Mouse (Mus musculus) neutrophil, adult 59 days (primary cell): ENCODE measurements around the gene Matk. TPM values are rescaled to one million over a fixed set of nuclear protein-coding genes. Genes with fewer than 3 reads are reported as not detected.

ENCODE experiments used
- total RNA-seq, 2 experiments: library from RNA; stranded (reverse); gene quantifications; 1 replicate in 1 of 2; 2 replicates in 1 of 2; pipeline ENCODE4 v1.2.4; 2023

The Matk gene
- 10 to 100 TPM in 1 of 2 experiments, 1 to 10 TPM in 1; 5.1 to 10.3 TPM for total RNA-seq

DNA sequence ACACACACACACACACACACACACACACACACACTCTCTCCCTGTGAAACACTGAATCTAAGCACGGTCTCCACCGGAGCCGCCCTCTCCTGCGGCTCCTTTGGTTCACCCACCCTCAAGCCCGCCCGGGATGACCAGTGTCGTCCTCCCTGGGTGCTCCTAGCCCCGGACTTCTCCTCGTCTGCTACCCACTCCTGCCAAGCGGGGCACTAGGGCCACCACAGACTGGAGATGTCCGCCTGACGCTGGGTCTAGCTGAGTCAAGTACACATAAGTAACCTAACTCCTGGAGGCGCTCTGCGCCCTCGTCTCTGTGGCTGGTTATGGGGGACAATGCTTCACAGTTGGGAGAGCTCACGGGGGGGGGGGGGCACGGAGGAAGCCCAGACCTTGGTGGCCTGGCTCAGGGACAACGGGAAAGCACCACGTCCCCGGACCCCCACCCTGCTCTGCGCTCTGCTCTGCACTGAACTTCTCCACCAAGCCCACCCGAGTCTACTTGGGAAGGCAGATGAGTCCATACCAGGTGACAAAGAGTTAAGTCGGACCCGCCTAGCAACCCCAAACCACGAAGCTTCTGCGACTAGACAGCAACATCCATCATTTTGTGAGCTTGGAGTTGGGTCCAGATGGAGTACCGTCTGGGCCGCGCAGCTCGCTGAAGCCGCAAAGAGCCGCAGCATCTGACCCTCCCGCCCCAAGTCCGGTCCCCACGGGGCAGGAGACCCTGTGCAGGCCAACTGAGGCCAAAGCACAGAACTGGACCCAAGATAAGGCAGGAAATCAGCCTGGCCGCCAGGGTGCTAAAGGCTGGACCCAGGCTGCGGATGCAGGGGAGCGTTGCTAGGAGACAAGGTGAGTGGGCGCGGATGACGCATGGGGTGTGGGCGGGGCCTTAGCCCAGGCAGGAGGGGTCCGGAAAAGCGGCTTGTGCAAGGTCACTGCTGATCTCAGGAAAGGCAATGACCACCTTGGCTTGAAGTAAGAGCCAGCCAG, at the start of gene Matk:
TSS of gene Matk (plus strand) at position 512 of the 996 bp plus-strand sequence.

DNA sequence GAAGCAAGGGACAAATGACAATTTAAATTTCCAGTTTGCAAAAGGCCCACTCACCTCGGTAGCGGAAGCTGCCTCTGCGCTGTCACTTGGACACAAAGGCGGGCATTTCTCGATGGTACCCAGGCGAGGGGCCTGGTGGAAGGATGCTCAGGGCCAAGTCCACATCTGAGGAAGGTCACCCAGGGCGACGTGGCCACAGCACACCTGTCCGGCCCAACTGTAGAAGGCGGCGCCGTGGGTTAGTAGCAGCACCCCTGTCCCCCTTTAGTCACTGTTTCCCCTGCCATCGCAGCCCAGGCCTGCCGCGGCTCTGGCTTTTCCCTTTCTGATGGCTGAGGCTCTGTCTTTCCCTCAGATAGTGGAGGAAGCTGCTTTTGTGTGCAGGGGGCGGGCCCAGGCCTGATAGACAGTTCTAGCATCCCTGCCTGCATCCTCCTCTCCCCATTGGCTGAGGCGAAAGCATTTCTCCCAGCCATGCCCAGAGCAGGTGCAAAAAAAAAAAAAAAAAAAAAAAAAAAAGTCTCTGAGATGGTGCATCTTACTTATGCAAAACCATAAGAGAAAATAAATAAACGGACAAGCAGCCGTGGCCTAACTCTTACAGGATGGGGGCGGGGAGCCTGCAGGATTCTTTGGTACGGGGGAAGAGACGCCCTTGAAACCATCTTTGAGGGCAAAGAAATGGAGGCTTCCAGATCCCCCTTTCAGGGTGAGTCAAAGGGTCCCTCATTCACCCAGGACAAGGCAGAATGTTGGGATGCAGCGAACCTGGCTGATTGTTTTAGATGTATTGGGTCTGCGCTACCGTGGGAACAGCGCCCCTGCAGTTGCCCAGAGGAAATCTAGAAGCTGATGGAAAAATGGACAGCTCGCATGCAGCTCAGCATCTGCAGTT, 22.1 kb upstream of the Matk start, which contains the start of gene Atcay:
TSS of gene Atcay (minus strand) at position 396 of the 895 bp plus-strand sequence.

DNA sequence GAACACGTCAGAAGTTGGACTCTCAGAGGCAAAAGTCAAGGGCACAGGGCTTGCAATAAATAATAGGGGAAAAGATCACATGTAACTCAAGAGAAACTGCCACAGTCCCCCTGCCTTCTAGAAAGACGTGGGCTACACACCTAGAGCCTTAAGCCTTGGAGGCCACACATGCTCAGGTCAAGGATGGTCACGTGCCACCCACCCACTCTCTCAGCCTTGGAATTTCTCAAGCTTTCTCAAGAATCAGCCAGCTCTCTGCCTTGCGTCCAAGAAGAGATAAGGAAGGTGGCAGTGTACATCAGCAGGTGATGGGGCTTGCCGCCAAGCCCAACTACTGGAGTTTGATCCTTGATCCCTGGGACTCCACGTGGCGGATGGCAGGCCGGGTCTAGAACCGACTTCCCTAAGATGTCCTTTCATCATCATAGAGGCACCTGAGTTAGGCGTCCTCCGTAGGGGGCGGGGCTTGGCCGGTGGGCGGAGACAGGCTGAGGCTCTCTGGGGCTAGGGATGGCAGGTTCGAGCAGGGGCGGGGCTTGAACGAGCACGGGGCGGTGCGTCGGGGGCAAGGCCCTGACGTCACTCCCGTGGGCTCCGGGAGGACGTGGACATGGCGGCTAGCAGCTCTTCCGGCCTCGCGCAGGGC, 20.0 kb upstream of the Matk start, which contains the start of gene Zfr2:
TSS of gene Zfr2 (plus strand) at position 576 of the 646 bp plus-strand sequence.

DNA sequence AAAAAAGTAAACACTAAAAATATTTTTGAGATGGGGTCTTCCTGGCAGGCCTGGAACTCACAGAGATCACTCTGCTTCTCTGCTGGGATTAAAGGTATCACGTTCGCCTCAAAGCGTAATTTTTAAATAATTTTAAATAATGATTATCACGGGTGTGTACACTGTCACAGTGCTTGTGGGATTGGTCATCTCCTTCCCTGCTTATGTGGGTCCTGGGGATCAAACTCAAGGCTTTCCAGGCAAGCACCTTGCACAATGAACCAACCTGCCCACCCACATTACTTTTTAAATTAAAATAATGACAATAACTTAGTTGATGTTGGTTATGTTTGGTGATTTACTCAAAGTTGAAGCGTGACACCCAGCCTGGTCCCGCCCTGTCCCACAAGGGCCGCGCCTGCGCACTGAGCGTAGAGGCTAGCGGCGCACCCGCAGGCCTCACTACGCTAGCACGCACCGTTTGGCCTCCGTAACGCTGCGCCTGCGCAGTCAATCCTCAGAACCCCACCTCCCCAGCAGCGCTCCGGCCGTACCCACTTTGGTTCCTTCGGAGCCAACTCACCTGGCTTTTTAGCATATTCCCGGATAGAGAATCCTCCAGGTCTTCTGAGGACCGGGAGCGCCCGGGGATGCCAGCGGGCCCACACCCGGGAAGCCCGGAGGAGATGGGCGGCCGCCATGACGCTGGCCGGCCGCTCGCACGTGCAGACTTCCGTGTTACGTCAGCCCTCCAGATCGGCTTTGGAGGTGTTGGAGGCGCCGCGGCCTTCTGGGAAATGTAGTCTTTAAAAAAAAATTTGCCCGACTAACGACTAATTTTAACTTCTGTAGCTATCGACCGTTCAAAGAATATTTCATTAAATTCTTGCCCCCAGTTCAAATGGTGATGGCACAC, 13.7 kb downstream of the Matk start, which contains the start of the genes Mrpl54 and Apba3:
TSS of gene Mrpl54 (minus strand) at position 724 of the 895 bp plus-strand sequence.
TSS of gene Apba3 (plus strand) at position 750 of the 895 bp plus-strand sequence.

GRCm38 (mm10) chr10:81291511-81292104, 38.9 kb downstream of the Matk start, which contains the start of gene Tjp3:
TSS of gene Tjp3 (minus strand) at chr10:81291581.

DNA sequence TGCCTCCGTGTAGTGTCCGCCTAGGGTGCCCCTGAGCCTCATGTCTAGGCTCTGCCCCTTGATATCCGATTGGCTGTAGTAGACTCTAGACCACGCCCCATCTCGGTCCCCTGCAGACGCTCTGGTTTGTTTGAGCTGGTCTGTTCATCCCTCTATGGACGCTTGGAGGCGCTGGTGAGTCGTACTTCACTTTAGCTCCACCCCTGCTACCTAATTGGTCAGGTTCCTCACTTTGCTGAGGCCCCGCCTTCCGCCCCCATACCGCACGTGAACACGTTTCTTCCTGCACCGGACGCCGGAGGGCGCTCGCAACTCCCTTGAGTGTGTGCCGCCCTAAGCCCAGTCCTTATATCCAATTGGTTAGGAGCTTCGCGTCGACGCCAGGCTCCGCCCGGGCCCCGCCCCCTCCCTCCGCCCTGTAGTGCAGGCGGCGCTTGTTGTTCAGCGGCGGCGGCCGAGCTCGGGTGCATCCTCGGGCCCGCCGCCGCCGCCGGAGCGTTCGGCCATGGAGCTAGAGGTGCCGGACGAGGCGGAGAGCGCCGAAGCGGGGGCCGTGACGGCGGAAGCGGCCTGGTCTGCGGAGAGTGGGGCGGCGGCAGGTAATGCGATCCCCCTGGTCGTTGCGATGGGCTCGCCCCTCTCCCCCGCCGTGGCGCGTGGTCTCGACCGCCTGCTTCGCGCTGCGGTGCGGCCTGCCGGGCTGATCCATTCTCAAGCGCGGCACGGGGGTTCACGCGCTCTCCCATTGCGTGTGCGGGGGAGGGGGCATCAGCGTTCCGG, 40.0 kb downstream of the Matk start, which contains the start of gene Pip5k1c:
TSS of gene Pip5k1c (plus strand) at position 410 of the 780 bp plus-strand sequence.

Other genes with a start within 250 kb of the Matk start
- 1 to 10 TPM in 1 of 2 experiments, under 1 TPM in 1; 0.58 to 1.3 TPM for gene Gng7, start 238.0 kb upstream of the Matk start, total RNA-seq
- gene Diras1, start 227.3 kb upstream of the Matk start, total RNA-seq = not detected
- gene Slc39a3, start 215.5 kb upstream of the Matk start, total RNA-seq = 10 to 100 TPM; 11.6 to 13.3 TPM
- gene Sgta, start 192.8 kb upstream of the Matk start, total RNA-seq = 10 to 100 TPM; 49.0 to 54.7 TPM
- gene Thop1, start 182.9 kb upstream of the Matk start, total RNA-seq = 1 to 10 TPM; 5.8 to 6.9 TPM
- 1 to 10 TPM in 1 of 2 experiments, under 1 TPM in 1; 0.64 to 1.2 TPM for gene Creb3l3, start 154.1 kb upstream of the Matk start, total RNA-seq
- 10 to 100 TPM; 84.3 to 89.6 TPM for gene Map2k2, start 147.0 kb upstream of the Matk start, total RNA-seq
- 10 to 100 TPM; 60.7 to 67.8 TPM for gene Zbtb7a, start 117.7 kb upstream of the Matk start, total RNA-seq
- gene Pias4, start 85.0 kb upstream of the Matk start, total RNA-seq = 10 to 100 TPM; 27.4 to 29.6 TPM
- 100 to 1,000 TPM; 738 to 811 TPM for gene Eef2, start 76.3 kb upstream of the Matk start, total RNA-seq
- 10 to 100 TPM; 26.7 to 27.9 TPM for gene Dapk3, start 69.9 kb upstream of the Matk start, total RNA-seq
- not detected for gene 4930442H23Rik, start 69.1 kb upstream of the Matk start, total RNA-seq
- not detected for gene Nmrk2, start 50.9 kb upstream of the Matk start, total RNA-seq
- gene Atcay, start 22.1 kb upstream of the Matk start, total RNA-seq = not detected
- 1 to 10 TPM in 1 of 2 experiments, under 1 TPM in 1; 0.24 to 1.1 TPM for gene Zfr2, start 19.8 kb upstream of the Matk start, total RNA-seq
- gene Mrpl54, start 14.0 kb downstream of the Matk start, total RNA-seq = 10 to 100 TPM; 33.8 to 41.6 TPM
- 10 to 100 TPM; 26.1 to 28.4 TPM for gene Apba3, start 14.0 kb downstream of the Matk start, total RNA-seq
- gene Tjp3, start 38.6 kb downstream of the Matk start, total RNA-seq = 1 to 10 TPM; 5.1 to 5.4 TPM
- 10 to 100 TPM; 92.2 TPM for gene Pip5k1c, start 40.0 kb downstream of the Matk start, total RNA-seq
- gene Cactin, start 68.2 kb downstream of the Matk start, total RNA-seq = 10 to 100 TPM; 25.0 to 30.3 TPM
- under 1 TPM; 0.49 to 0.58 TPM for gene Tbxa2r, start 75.8 kb downstream of the Matk start, total RNA-seq
- gene Gipc3, start 90.3 kb downstream of the Matk start, total RNA-seq = not detected
- gene Hmg20b, start 97.5 kb downstream of the Matk start, total RNA-seq = 10 to 100 TPM; 41.7 to 57.4 TPM
- gene Mfsd12, start 104.6 kb downstream of the Matk start, total RNA-seq = 10 to 100 TPM; 16.0 to 20.4 TPM
- gene 4930404N11Rik, start 112.9 kb downstream of the Matk start, total RNA-seq = 1 to 10 TPM; 4.5 to 5.1 TPM
- 10 to 100 TPM; 49.9 to 55.8 TPM for gene Fzr1, start 125.6 kb downstream of the Matk start, total RNA-seq
- gene Dohh, start 131.5 kb downstream of the Matk start, total RNA-seq = 10 to 100 TPM; 16.9 to 19.6 TPM
- 1 to 10 TPM in 1 of 2 experiments, under 1 TPM in 1; 0.35 to 1.0 TPM for gene Gm48551, start 131.5 kb downstream of the Matk start, total RNA-seq
- not detected for gene Gm48552, start 136.1 kb downstream of the Matk start, total RNA-seq
- gene Smim24, start 140.1 kb downstream of the Matk start, total RNA-seq = 1 to 10 TPM; 5.6 to 9.3 TPM
- gene Nfic, start 202.7 kb downstream of the Matk start, total RNA-seq = 10 to 100 TPM; 59.7 to 65.2 TPM
- under 1 TPM in 1 of 2 experiments, not detected in 1; 0.46 TPM for gene Celf5, start 229.8 kb downstream of the Matk start, total RNA-seq
- 100 to 1,000 TPM; 112 to 133 TPM for gene Ncln, start 243.5 kb downstream of the Matk start, total RNA-seq
- gene S1pr4, start 247.2 kb downstream of the Matk start, total RNA-seq = 10 to 100 TPM; 68.9 to 87.5 TPM